Mouse (Mus musculus) midbrain, embryonic 15.5 days (tissue): ENCODE data around the gene Tbr1. TPM values are rescaled to one million over a fixed set of nuclear protein-coding genes. Genes with fewer than 3 reads are reported as not detected.

Experiments
- ATAC-seq: fragments of 200-750 bp; cut with Nextera tagmentation; replicated peaks from 2 replicates; pipeline ENCODE4 v1.8.0; 2017; ENCODE audit warnings: moderate TSS enrichment
- H3K27ac ChIP-seq: fragments of 300-500 bp; sonication (generic); 2 replicates; pipeline ENCODE4 v1.5.1; 2015; ENCODE audit warnings: mild to moderate bottlenecking, inconsistent platforms
- H3K27me3 ChIP-seq: fragments of 300-500 bp; sonication (generic); replicated peaks from 2 replicates; pipeline ENCODE4 v1.6.1; 2015; ENCODE audit warnings: inconsistent platforms
- H3K36me3 ChIP-seq: fragments of 300-500 bp; sonication (generic); replicated peaks from 2 replicates; pipeline ENCODE4 v1.6.1; 2015; ENCODE audit warnings: inconsistent platforms
- H3K4me1 ChIP-seq: fragments of 300-500 bp; sonication (generic); 2 replicates; pipeline ENCODE4 v1.6.1; 2015; ENCODE audit warnings: inconsistent platforms
- H3K4me2 ChIP-seq: fragments of 300-500 bp; sonication (generic); 2 replicates; pipeline ENCODE4 v1.6.1; 2015; ENCODE audit warnings: inconsistent platforms, mild to moderate bottlenecking, moderate library complexity
- H3K4me3 ChIP-seq: fragments of 300-500 bp; sonication (generic); 2 replicates; pipeline ENCODE4 v1.5.1; 2015; ENCODE audit warnings: mild to moderate bottlenecking, inconsistent platforms
- H3K9ac ChIP-seq: fragments of 300-500 bp; sonication (generic); 2 replicates; pipeline ENCODE4 v1.6.1; 2015; ENCODE audit warnings: mild to moderate bottlenecking, inconsistent platforms
- H3K9me3 ChIP-seq: fragments of 300-500 bp; sonication (generic); 2 replicates; pipeline ENCODE4 v1.6.1; 2016; ENCODE audit warnings: inconsistent platforms
- WGBS: fragments of 180-500 bp; shearing (Covaris S2); methylation state at CpG from one replicate; pipeline ENCODE4 v1.1.7; 2015; ENCODE audit warnings: mixed read lengths; 5-methylcytosine and 5-hydroxymethylcytosine counted together
- polyA plus RNA-seq: library from polyadenylated mRNA; unstranded; fragments of >200 nt; fragmentation: Nextera tagmentation; extraction: Ambion mirVana; gene quantifications from 2 replicates; pipeline ENCODE4 v1.2.1, GENCODE M21; 2015

The Tbr1 gene
- polyA plus RNA-seq, 1 experiment from 2014 or later, result 3.7 TPM

DNA sequence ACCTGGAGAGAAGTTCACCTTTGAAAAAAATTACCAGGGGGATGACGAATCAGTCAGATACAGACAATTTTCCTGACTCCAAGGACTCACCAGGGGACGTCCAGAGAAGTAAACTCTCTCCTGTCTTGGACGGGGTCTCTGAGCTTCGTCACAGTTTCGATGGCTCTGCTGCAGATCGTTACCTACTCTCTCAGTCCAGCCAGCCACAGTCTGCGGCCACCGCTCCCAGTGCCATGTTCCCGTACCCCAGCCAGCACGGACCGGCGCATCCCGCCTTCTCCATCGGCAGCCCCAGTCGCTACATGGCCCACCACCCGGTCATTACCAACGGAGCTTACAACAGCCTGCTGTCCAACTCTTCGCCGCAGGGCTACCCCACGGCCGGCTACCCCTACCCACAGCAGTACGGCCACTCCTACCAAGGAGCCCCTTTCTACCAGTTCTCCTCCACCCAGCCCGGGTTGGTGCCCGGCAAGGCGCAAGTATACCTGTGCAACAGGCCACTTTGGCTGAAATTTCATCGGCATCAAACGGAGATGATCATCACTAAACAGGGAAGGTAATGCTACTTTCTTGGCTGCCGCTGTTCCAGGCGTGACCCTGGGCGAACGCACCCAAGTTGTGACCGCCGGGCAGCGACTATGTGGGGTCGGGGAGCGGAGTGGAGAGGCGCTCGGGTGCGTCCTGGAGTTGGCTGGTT is 2.3 kb downstream of the Tbr1 start:
- H3K27me3 ChIP-seq, result peaks cover 57% of the 10 kb centered on the region
- ATAC-seq, result peak; percentile 40
- WGBS, result under 1% methylated on average over 39 of the region's 39 CpGs
- H3K36me3 ChIP-seq, result no peaks in the 10 kb centered on the region
- H3K9ac ChIP-seq, result no peak overlapping the region
- H3K27ac ChIP-seq, result no peak overlapping the region
- peak overlapping the region; percentile 15 for H3K4me2 ChIP-seq
- H3K4me1 ChIP-seq, result peaks cover 28% of the 10 kb centered on the region
- H3K9me3 ChIP-seq, result no peaks in the 10 kb centered on the region
- peak overlapping the region; percentile 19 for H3K4me3 ChIP-seq

DNA sequence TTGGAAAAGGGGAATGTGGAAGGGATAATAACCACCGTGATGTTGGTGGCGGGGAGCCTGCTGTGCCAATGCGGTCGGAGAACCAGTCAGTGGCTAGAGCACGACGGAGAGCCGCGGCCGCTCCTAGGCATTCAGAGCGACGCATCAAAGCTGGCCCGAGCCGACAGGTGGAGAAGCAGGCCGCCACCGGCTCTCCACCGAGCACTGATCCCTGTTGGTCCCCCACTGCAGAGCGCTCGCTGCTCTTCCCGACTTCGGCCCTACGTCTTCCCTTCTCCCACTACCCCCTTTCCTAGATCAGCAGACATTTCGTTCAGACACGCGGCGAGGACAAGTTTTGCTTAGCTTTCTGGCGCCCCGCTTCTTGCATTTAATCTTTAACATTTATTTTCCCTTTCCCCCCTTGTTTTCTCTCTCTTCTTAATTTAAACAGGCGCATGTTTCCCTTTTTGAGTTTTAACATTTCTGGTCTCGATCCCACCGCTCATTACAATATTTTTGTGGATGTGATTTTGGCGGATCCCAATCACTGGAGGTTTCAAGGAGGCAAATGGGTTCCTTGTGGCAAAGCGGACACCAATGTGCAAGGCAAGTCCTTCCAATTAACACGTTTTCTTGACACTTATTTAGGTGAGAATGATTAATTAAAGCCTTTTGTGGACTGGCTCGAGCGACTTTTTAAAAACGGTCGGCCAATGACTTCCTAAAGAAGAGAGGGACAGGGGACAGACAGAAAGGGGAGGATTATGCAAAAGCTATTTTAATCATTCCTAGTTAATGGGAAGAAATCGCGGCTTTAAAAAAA is 3.0 kb downstream of the Tbr1 start:
- peak overlapping the region; percentile 15 for H3K4me2 ChIP-seq
- ATAC-seq, result 0 out of 2 replicates have a peak, but pooled peaks have one; percentile 25
- 1% methylated on average over 39 of the region's 39 CpGs for WGBS
- H3K4me1 ChIP-seq, result peaks cover 28% of the 10 kb centered on the region
- peaks cover 64% of the 10 kb centered on the region for H3K27me3 ChIP-seq
- H3K27ac ChIP-seq, result no peak overlapping the region
- no peaks in the 10 kb centered on the region for H3K9me3 ChIP-seq
- peak overlapping the region; percentile 19 for H3K4me3 ChIP-seq
- no peak overlapping the region for H3K9ac ChIP-seq
- H3K36me3 ChIP-seq, result no peaks in the 10 kb centered on the region

DNA sequence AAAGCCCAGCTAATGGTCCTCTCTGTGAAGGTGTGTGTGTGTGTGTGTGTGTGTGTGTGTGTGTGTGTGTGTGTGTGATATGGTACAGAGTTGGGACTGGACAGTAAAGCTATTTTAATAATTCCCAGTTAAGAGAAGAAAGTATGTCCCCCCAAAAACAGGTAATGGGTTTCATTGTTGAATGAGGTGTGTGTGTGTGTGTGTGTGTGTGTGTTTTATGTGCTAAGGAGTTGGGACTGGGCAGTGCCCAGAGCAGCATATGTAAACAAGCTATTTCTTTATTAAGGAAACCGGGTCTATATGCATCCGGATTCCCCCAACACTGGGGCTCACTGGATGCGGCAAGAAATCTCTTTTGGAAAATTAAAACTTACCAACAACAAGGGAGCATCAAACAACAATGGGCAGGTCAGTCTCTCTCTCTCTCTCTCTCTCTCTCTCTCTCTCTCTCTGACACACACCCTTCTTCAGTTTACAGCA is 3.7 kb downstream of the Tbr1 start:
- no peak overlapping the region for H3K9ac ChIP-seq
- no peak overlapping the region for H3K27ac ChIP-seq
- H3K4me3 ChIP-seq, result no peak overlapping the region
- ATAC-seq, result no peak
- peaks cover 71% of the 10 kb centered on the region for H3K27me3 ChIP-seq
- no peaks in the 10 kb centered on the region for H3K36me3 ChIP-seq
- H3K4me2 ChIP-seq, result no peak overlapping the region
- peaks cover 29% of the 10 kb centered on the region for H3K4me1 ChIP-seq
- H3K9me3 ChIP-seq, result no peaks in the 10 kb centered on the region
- 3% methylated on average over 3 of the region's 3 CpGs for WGBS

DNA sequence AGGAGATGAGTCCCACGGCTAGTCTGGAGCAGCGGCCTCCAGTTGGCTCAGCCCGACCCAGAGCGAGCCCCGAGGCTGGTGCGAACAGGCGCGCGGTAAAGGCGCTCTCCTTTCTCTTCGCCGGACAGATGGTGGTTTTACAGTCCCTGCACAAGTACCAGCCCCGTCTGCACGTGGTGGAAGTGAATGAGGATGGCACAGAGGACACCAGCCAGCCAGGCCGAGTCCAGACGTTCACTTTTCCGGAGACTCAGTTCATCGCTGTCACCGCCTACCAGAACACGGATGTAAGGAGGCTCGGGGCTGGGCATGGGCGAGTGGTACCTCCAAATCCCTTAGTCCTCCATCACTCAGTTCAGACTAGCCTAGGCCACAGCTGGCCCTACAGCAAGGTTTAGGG is 4.4 kb downstream of the Tbr1 start:
- H3K4me3 ChIP-seq, result no peak overlapping the region
- no peak overlapping the region; the same call in 1 of the 2 replicates for H3K4me2 ChIP-seq
- WGBS, result under 1% methylated on average over 22 of the region's 22 CpGs
- no peak overlapping the region for H3K27ac ChIP-seq
- no peaks in the 10 kb centered on the region for H3K9me3 ChIP-seq
- peaks cover 64% of the 10 kb centered on the region for H3K27me3 ChIP-seq
- 0 out of 2 replicates have a peak, but pooled peaks have one; percentile 6 for ATAC-seq
- H3K9ac ChIP-seq, result no peak overlapping the region
- peaks cover 37% of the 10 kb centered on the region for H3K4me1 ChIP-seq
- no peaks in the 10 kb centered on the region for H3K36me3 ChIP-seq

DNA sequence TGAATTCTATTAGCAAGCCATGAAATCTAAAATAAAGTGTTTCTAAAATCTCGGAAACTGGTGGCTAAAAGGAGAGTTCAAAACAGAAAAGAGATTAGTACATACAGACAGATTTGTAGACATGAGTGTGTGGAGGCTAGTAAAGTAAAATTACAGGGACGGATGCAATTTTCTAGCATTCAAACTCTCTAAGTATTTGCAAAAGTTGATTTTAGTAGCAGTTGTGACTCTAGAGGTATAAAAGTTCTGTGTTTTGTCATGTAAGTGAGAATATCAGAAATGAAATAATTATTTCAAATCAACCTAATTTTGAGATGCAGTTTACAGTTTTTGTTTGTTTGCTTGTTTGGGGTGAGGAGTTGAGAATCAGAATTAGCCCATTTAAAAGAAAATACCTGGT is 5.1 kb downstream of the Tbr1 start:
- ATAC-seq, result no peak

DNA sequence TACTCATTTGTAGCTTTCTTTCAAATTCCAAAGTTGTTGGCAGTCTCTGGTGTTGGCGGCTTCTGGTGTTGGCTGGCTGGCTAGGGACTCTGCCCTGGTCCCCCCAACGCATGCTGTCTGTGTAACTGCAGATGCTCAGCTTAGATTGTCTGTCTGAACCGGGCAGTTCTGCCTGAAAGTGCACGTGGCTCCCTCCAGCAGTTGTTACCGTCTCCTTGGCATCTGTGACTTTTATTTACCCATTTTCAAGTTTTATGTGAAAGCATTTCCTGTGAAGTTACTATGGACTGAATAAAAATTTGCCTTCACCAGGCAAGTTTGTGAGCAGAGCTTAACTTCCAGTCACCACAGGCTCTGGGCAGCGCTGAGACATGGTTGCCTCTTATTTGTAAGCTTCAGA is 6.0 kb downstream of the Tbr1 start:
- Histone ChIP-seq H3K27me3 (peaks cover 63% of the 10 kb centered on the region), H3K4me2 (no peak overlapping the region), H3K27ac (no peak overlapping the region), H3K4me3 (no peak overlapping the region), H3K9ac (no peak overlapping the region), H3K9me3 (no peaks in the 10 kb centered on the region), H3K4me1 (peaks cover 37% of the 10 kb centered on the region), H3K36me3 (no peaks in the 10 kb centered on the region)
- no peak for ATAC-seq
- WGBS, result 1% methylated on average over 6 of the region's 6 CpGs

More for the DNA sequence above, 5.1 kb downstream of the Tbr1 start:
- H3K4me2 ChIP-seq, result no peak overlapping the region
- H3K4me3 ChIP-seq, result no peak overlapping the region
- H3K9ac ChIP-seq, result no peak overlapping the region
- 21% methylated on average over 2 of the region's 2 CpGs for WGBS
- H3K27me3 ChIP-seq, result peaks cover 63% of the 10 kb centered on the region
- H3K36me3 ChIP-seq, result no peaks in the 10 kb centered on the region
- H3K4me1 ChIP-seq, result peaks cover 41% of the 10 kb centered on the region
- H3K9me3 ChIP-seq, result no peaks in the 10 kb centered on the region
- no peak overlapping the region for H3K27ac ChIP-seq

DNA sequence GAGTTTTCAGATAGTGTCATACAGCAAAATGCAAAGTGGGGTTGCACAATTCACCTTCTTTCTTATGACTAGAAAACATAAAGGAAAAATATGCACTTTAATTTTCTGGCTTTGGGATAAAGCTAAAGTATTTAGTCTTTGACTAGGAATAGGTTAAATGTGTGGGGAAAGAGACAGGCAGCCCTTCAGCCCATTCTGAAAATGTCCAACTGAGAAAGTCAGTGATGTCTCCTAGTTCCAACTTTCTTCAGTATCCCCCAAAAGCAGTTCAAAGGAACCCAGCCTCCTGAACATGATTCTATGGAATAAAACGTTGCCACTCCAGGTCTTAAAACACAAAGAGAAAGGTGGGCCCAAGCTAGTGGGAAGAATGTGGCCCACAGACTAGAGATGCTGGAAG is 6.7 kb downstream of the Tbr1 start:
- 0% methylated on average over 1 of the region's 1 CpGs for WGBS
- peaks cover 31% of the 10 kb centered on the region for H3K4me1 ChIP-seq
- no peaks in the 10 kb centered on the region for H3K9me3 ChIP-seq
- H3K4me3 ChIP-seq, result no peak overlapping the region
- H3K27ac ChIP-seq, result no peak overlapping the region
- no peak for ATAC-seq
- no peak overlapping the region for H3K9ac ChIP-seq
- no peak overlapping the region for H3K4me2 ChIP-seq
- no peaks in the 10 kb centered on the region for H3K36me3 ChIP-seq
- H3K27me3 ChIP-seq, result peaks cover 66% of the 10 kb centered on the region

DNA sequence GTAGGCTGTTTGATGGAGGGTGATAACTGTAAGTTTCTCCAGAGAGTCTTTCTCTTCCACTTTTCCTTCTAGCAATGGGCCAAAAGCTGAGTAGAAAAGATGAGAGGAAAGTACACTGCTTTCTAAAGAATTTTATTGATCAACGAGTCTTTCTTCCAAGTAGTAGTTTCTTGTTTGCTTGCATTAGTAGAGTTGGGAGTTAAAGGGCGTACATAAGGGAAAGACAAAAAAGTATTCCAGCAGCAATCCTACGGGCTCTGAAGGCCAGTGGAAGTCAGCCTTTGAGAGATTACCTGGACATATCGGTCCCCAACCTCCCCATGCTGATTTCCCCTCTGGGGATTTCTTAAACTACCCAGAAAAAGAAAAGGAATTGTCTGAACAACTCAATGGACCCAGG is 8.0 kb downstream of the Tbr1 start:
- H3K9ac ChIP-seq, result no peak overlapping the region
- no peaks in the 10 kb centered on the region for H3K9me3 ChIP-seq
- H3K4me3 ChIP-seq, result no peak overlapping the region
- no peak for ATAC-seq
- 24% methylated on average over 4 of the region's 4 CpGs for WGBS
- no peaks in the 10 kb centered on the region for H3K36me3 ChIP-seq
- peaks cover 68% of the 10 kb centered on the region for H3K27me3 ChIP-seq
- no peak overlapping the region for H3K4me2 ChIP-seq
- no peak overlapping the region for H3K27ac ChIP-seq
- H3K4me1 ChIP-seq, result peaks cover 29% of the 10 kb centered on the region

DNA sequence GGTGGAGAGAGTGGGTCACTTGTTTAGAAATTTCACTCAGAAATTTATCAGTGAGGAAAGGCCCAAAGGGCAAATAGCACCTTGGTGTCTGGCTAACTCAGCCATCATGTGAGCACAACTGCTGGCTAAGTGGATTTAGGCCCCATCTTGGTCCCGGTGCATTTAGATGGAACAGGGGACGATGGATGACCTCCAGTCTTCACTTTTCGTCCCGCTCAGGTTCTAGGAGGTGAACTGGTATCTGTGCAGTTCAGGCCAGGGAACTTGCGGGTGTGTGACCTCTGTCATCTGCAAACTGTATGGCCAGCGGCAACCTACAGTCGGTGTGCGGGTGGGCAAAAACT is 8.4 kb downstream of the Tbr1 start:
- Histone ChIP-seq H3K9ac (no peak overlapping the region), H3K27me3 (peaks cover 65% of the 10 kb centered on the region)

DNA sequence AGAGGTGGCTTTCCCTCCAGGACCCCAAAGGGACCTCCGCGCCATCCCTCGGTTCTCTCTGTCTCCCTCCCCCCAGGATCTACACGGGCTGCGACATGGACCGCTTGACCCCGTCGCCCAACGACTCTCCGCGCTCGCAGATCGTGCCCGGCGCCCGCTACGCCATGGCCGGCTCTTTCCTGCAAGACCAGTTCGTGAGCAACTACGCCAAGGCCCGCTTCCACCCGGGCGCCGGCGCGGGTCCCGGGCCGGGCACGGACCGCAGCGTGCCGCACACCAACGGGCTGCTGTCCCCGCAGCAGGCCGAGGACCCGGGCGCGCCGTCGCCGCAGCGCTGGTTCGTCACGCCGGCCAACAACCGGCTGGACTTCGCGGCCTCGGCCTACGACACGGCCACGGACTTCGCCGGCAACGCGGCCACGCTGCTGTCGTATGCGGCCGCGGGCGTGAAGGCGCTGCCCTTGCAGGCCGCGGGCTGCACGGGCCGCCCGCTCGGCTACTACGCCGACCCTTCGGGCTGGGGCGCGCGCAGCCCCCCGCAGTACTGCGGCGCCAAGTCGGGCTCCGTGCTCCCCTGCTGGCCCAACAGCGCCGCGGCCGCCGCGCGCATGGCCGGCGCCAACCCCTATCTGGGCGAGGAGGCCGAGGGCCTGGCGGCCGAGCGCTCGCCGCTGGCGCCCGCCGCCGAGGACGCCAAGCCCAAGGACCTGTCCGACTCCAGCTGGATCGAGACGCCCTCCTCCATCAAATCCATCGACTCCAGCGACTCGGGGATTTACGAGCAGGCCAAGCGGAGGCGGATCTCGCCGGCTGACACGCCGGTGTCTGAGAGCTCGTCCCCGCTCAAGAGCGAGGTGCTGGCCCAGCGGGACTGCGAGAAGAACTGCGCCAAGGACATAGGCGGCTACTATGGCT is 9.0 kb downstream of the Tbr1 start:
- peak overlapping the region; percentile 28; the same call in 1 of the 2 replicates for H3K9ac ChIP-seq
- H3K4me1 ChIP-seq, result peaks cover 32% of the 10 kb centered on the region
- H3K36me3 ChIP-seq, result no peaks in the 10 kb centered on the region
- peak; percentile 56 for ATAC-seq
- WGBS, result under 1% methylated on average over 89 of the region's 121 CpGs
- H3K27me3 ChIP-seq, result peaks cover 65% of the 10 kb centered on the region
- H3K4me2 ChIP-seq, result peak overlapping the region; percentile 85
- H3K9me3 ChIP-seq, result no peaks in the 10 kb centered on the region
- no peak overlapping the region for H3K27ac ChIP-seq
- H3K4me3 ChIP-seq, result peak overlapping the region; percentile 43

More for the DNA sequence above, 8.4 kb downstream of the Tbr1 start:
- Histone ChIP-seq H3K4me3 (peak overlapping the region; percentile 43), H3K4me2 (peak overlapping the region; percentile 85), H3K9me3 (no peaks in the 10 kb centered on the region), H3K4me1 (peaks cover 32% of the 10 kb centered on the region), H3K36me3 (no peaks in the 10 kb centered on the region), H3K27ac (no peak overlapping the region)
- no peak for ATAC-seq
- WGBS, result 4% methylated on average over 8 of the region's 8 CpGs

DNA sequence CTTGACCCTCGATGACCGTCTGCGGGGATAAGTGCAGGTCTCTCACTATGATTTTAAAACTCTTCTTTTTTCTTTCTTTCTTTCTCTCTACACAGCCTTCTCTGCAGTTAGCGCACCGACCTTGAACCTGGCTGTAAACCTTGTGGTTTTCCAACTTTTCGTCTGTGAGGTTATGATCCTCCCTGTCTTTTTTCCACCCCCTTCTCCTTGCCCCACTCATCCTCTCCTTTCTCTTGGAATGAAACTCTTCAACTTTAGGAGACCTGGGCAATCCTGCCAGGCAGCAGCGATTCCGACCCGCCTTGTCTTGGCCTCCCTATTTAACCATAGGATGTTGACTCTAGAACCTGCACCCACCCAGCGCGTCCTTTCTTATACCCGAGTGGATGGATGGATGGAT is 9.8 kb downstream of the Tbr1 start:
- Histone ChIP-seq H3K4me2 (peak overlapping the region; percentile 85), H3K4me1 (peaks cover 27% of the 10 kb centered on the region), H3K4me3 (peak overlapping the region; percentile 43), H3K9me3 (no peaks in the 10 kb centered on the region), H3K36me3 (no peaks in the 10 kb centered on the region), H3K9ac (0 out of 2 replicates have a peak overlapping the region, but pooled peaks have one; percentile 28), H3K27me3 (peaks cover 58% of the 10 kb centered on the region), H3K27ac (no peak overlapping the region)
- 5% methylated on average over 12 of the region's 12 CpGs for WGBS
- ATAC-seq, result no peak

DNA sequence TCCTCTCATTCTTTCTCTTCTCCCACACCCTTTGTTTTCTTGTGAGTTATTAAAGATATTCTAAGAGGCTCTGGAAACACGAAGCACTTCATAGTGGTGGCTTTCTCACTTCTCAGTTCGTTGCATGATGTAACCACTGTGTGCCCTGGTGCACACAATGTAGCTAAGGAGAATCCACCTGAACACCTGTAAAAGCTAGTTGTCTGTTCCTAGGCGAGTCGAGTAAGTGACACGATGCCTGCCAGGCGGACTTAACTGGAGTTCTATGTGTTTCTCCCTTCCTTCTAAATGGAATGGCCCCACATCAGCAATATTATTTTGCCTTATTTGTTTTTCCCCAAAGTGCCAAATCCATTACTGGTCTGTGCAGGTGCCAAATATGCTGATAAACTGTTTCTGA is 10.4 kb downstream of the Tbr1 start:
- Histone ChIP-seq H3K4me2 (no peak overlapping the region), H3K9ac (no peak overlapping the region), H3K36me3 (no peaks in the 10 kb centered on the region), H3K27me3 (peaks cover 56% of the 10 kb centered on the region), H3K4me3 (no peak overlapping the region), H3K4me1 (peaks cover 27% of the 10 kb centered on the region), H3K27ac (no peak overlapping the region), H3K9me3 (no peaks in the 10 kb centered on the region)
- 8% methylated on average over 6 of the region's 6 CpGs for WGBS
- no peak for ATAC-seq
